Mouse (Mus musculus): Measurements from ENCODE around the gene Tex14.

DNA sequence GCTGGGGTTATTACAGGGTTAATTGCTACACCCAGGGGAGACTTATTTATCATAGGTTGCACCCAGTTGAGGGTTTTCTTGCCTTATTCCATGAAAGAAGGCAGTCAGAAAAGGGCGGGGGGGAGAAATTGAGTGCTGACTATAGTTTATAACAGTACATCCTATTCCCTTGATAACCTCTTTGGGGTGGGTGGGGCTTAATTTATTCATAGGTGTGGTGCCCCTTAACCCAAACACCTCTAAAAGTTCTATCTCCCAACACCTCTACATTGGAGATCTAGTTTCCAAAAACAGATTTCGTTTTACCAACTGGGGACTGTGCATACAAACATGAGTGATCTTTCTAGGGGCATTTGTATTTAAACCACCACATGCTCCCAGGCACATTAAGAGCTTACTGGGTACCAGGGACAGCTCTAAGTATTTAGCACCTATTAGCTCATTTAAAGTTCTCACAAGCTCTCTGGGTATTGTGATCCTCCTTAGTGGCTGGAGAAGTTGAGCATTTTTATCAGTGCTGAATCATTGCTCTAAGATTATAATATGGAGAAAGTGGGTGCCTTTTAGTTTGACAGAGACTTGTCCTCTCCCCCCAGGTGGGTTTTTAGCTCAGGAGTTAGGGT, 23.3 kb downstream of the Tex14 start:
- TF ChIP-seq CTCF (IDR thresholded peaks at IDR 0.05; ENCODE audit: extremely low read depth, insufficient read depth, low read length) (no peak), POLR2A (IDR thresholded peaks at IDR 0.05; ENCODE audit: extremely low read depth, insufficient read depth, low read length) (no peak)

Measured in cortical plate, adult 2 months (tissue).